28 mouse cellular contexts compared by ENCODE assay signal in genomic region chr4:154708223-154708622, GRCm38 (mm10). TPM values are rescaled to one million over a fixed set of nuclear protein-coding genes. Genes with fewer than 3 reads are reported as not detected.
DNase-seq lines count a peak whose midpoint lies in the region; ATAC-seq lines count a peak whose summit lies in the region.
"Had no signal": no experiment of that assay in that cellular context is flagged by ENCODE, and none has a peak within 500 bp of the region (broad histone marks: within the 10 kb centered on the region; RNA-seq: fewer than 3 reads in every experiment).

No protein-coding gene starts in this region.

- H3K27me3 ChIP-seq in kidney, embryonic 14.5 days (ENCODE audit: control insufficient read depth, insufficient read depth, low read length): 0 out of 2 replicates have a peak, but pooled peaks cover 3% of the 10 kb centered on the region
- peaks cover 10% of the 10 kb centered on the region; the same call in 1 of the 2 replicates for H3K27me3 ChIP-seq in embryonic facial prominence, embryonic 14.5 days (replicated peaks; ENCODE audit: control insufficient read depth, insufficient read depth, low read length)
- H3K27me3 ChIP-seq in limb, embryonic 11.5 days (ENCODE audit: control insufficient read depth, insufficient read depth, low read length): no peaks in the 10 kb centered on the region
- H3K27me3 ChIP-seq: CH12.LX; forebrain, embryonic 13.5 days; hindbrain, embryonic 15.5 days had no signal

- no peaks in the 10 kb centered on the region for H3K36me3 ChIP-seq in kidney, embryonic 14.5 days (ENCODE audit: control insufficient read depth, insufficient read depth, low read length)
- H3K36me3 ChIP-seq in embryonic facial prominence, embryonic 14.5 days (ENCODE audit: control insufficient read depth, insufficient read depth, low read length): no peaks in the 10 kb centered on the region
- H3K36me3 ChIP-seq in limb, embryonic 11.5 days (ENCODE audit: control insufficient read depth, insufficient read depth, low read length): no peaks in the 10 kb centered on the region
- H3K36me3 ChIP-seq: embryonic facial prominence, embryonic 15.5 days; heart, embryonic 15.5 days; hindbrain, embryonic 15.5 days had no signal

- no peak overlapping the region for H3K4me2 ChIP-seq in kidney, embryonic 14.5 days (replicated peaks; ENCODE audit: low read depth, low read length)
- no peak overlapping the region for H3K4me2 ChIP-seq in embryonic facial prominence, embryonic 14.5 days (ENCODE audit: low read depth, low read length)
- H3K4me2 ChIP-seq in limb, embryonic 11.5 days (ENCODE audit: low read depth, severe bottlenecking): no peak overlapping the region
- H3K4me2 ChIP-seq: embryonic facial prominence, embryonic 15.5 days; forebrain, embryonic 13.5 days; heart, embryonic 11.5 days; heart, embryonic 15.5 days; hindbrain, embryonic 15.5 days had no signal

- intact Hi-C loops in gastrocnemius, postnatal 14 days (cut with DNase I; ENCODE audit: low total_unique reads): no loop called here

- DNase-seq in gastrocnemius, postnatal 10 days: peak; percentile 2
- no peak for DNase-seq in gastrocnemius, postnatal 14 days
- peak; percentile 1 for DNase-seq in kidney, adult 18-20 months
- DNase-seq in embryonic facial prominence, embryonic 14.5 days (ENCODE audit: low spot score): peak; percentile 48
- DNase-seq in limb, embryonic 11.5 days (ENCODE audit: low spot score): peak; percentile 69
- DNase-seq in cerebellum, adult 9-11 months: no peak
- DNase-seq in kidney, adult 8-10 months: no peak
- DNase-seq: adrenal gland, postnatal 14 days; cerebellum, adult 11-12 months; cerebellum, adult 9-10 months; cerebellum, postnatal 36 days; heart, postnatal 14 days had no signal

- H3K27ac ChIP-seq in kidney, embryonic 14.5 days (ENCODE audit: low read depth, low read length): no peak overlapping the region
- H3K27ac ChIP-seq in embryonic facial prominence, embryonic 14.5 days (replicated peaks; ENCODE audit: low read depth, low read length): no peak overlapping the region
- peak overlapping the region; percentile 98 for H3K27ac ChIP-seq in limb, embryonic 11.5 days (replicated peaks; ENCODE audit: low read depth, low read length)
- H3K27ac ChIP-seq: embryonic facial prominence, embryonic 15.5 days; forebrain, embryonic 13.5 days; heart, embryonic 15.5 days; hindbrain, embryonic 15.5 days had no signal

- no peak overlapping the region for H3K4me3 ChIP-seq in kidney, embryonic 14.5 days (ENCODE audit: low read length)
- H3K4me3 ChIP-seq in embryonic facial prominence, embryonic 14.5 days (ENCODE audit: low read depth, low read length): no peak overlapping the region
- no peak overlapping the region for H3K4me3 ChIP-seq in limb, embryonic 11.5 days (ENCODE audit: low read depth, low read length)
- H3K4me3 ChIP-seq: embryonic facial prominence, embryonic 15.5 days; erythroblast, embryonic 14.5 days; forebrain, embryonic 13.5 days; heart, embryonic 15.5 days; hindbrain, embryonic 15.5 days had no signal

- H3K9ac ChIP-seq in kidney, embryonic 14.5 days (ENCODE audit: low read depth, low read length): no peak overlapping the region
- H3K9ac ChIP-seq in embryonic facial prominence, embryonic 14.5 days (ENCODE audit: low read depth, low read length): no peak overlapping the region
- peak overlapping the region; percentile 49 for H3K9ac ChIP-seq in limb, embryonic 11.5 days (ENCODE audit: low read length)
- H3K9ac ChIP-seq: embryonic facial prominence, embryonic 15.5 days; forebrain, embryonic 13.5 days; heart, embryonic 15.5 days; hindbrain, embryonic 15.5 days had no signal

- no peaks in the 10 kb centered on the region for H3K4me1 ChIP-seq in kidney, embryonic 14.5 days (ENCODE audit: control insufficient read depth, insufficient read depth, low read length)
- peaks cover 11% of the 10 kb centered on the region; the same call in 1 of the 2 replicates for H3K4me1 ChIP-seq in embryonic facial prominence, embryonic 14.5 days (ENCODE audit: control insufficient read depth, insufficient read depth, low read length)
- H3K4me1 ChIP-seq in limb, embryonic 11.5 days (ENCODE audit: control insufficient read depth, insufficient read depth, low read length): peaks cover 75% of the 10 kb centered on the region
- H3K4me1 ChIP-seq: embryonic facial prominence, embryonic 15.5 days; forebrain, embryonic 13.5 days; heart, embryonic 15.5 days; hindbrain, embryonic 15.5 days had no signal

- H3K9me3 ChIP-seq in kidney, embryonic 14.5 days (ENCODE audit: control insufficient read depth, low read length): no peaks in the 10 kb centered on the region
- no peaks in the 10 kb centered on the region for H3K9me3 ChIP-seq in embryonic facial prominence, embryonic 14.5 days (ENCODE audit: control insufficient read depth, low read length)
- no peaks in the 10 kb centered on the region for H3K9me3 ChIP-seq in limb, embryonic 11.5 days (ENCODE audit: control insufficient read depth, low read length)
- H3K9me3 ChIP-seq: embryonic facial prominence, embryonic 15.5 days; forebrain, embryonic 13.5 days; heart, embryonic 15.5 days; hindbrain, embryonic 15.5 days had no signal

- WGBS in kidney, embryonic 14.5 days: 91% methylated on average over 11 of the region's 11 CpGs
- 67% methylated on average over 11 of the region's 11 CpGs for WGBS in embryonic facial prominence, embryonic 14.5 days
- WGBS in limb, embryonic 11.5 days: 15% methylated on average over 11 of the region's 11 CpGs

- ATAC-seq in kidney, embryonic 14.5 days (ENCODE audit: low FRiP score, low TSS enrichment): no peak
- ATAC-seq in embryonic facial prominence, embryonic 14.5 days (ENCODE audit: low read depth): no peak
- no peak for ATAC-seq in limb, embryonic 11.5 days (ENCODE audit: insufficient number of reproducible peaks, low FRiP score, low TSS enrichment, low read depth)
- ATAC-seq: activated CD4-positive, CD25-positive, alpha-beta regulatory T cell, adult 4 months; forebrain, embryonic 13.5 days; inflammation-experienced regulatory T-cells, adult 6 months; intestine, postnatal 0 days; Patski had no signal

RNA-seq across cellular contexts. Expression of gene Actrt2, which starts 40.6 kb away (rescaled TPM):
- not detected for total RNA-seq in gastrocnemius, postnatal 10 days (2021)
- total RNA-seq in gastrocnemius, postnatal 14 days (2021): not detected
- polyA plus RNA-seq in kidney, embryonic 14.5 days (2014; fragmentation: Nextera tagmentation; extraction: Ambion mirVana): not detected in 2 replicates
- not detected in 2 replicates for polyA plus RNA-seq in embryonic facial prominence, embryonic 14.5 days (2014; fragmentation: Nextera tagmentation; extraction: Ambion mirVana)
- polyA plus RNA-seq in limb, embryonic 11.5 days (2014; fragmentation: Nextera tagmentation; extraction: Ambion mirVana): not detected in 2 replicates
- total RNA-seq: adrenal gland, adult 18-20 months; adrenal gland, postnatal 14 days; CH12.LX; gastrocnemius, postnatal 25 days; granulocyte monocyte progenitor cell, adult 5-6 weeks; heart, postnatal 14 days had no signal
- polyA plus RNA-seq: activated CD4-positive, CD25-positive, alpha-beta regulatory T cell, adult 4 months; embryonic facial prominence, embryonic 15.5 days; erythroblast, embryonic 14.5 days; forebrain, embryonic 13.5 days; heart, embryonic 11.5 days; heart, embryonic 15.5 days; hindbrain, embryonic 11.5 days; hindbrain, embryonic 15.5 days; inflammation-experienced regulatory T-cells, adult 6 months; intestine, postnatal 0 days; Patski had no signal

Comparison
In these comparisons a context has a peak if more than half of its experiments do, and no peak if none do; other contexts are left out.
1. DNase-seq: peak in gastrocnemius, postnatal 10 days (single experiment), kidney, adult 18-20 months (single experiment), embryonic facial prominence, embryonic 14.5 days (single experiment) and limb, embryonic 11.5 days (single experiment); none in gastrocnemius, postnatal 14 days (single experiment), cerebellum, adult 9-11 months (single experiment) and kidney, adult 8-10 months (0 of 2).